Mouse (Mus musculus) megakaryocyte-erythroid progenitor cell, adult 5-6 weeks (primary cell): ENCODE results near the gene Hs3st4. TPM values are rescaled to one million over a fixed set of nuclear protein-coding genes. Genes with fewer than 3 reads are reported as not detected.

ENCODE experiments used
- ATAC-seq: replicated peaks from 2 replicates; pipeline ENCODE4 v1.8.0; 2016; ENCODE audit warnings: mild to moderate bottlenecking, inconsistent platforms; ENCODE audit not compliant: severe bottlenecking, poor library complexity, low FRiP score, low TSS enrichment
- total RNA-seq, 2 experiments: library from RNA; stranded (forward) in 1 of 2; stranded (reverse) in 1 of 2; fragments of 200-1000, 215-1000 nt in 1 of 2; fragments of >200 nt in 1 of 2; fragmentation: Nextera tagmentation in 1 of 2; gene quantifications; 2 replicates each; pipeline ENCODE4 v1.2.3; 2014 to 2017

The Hs3st4 gene
- total RNA-seq, 2 experiments from 2014 or later = not detected

DNA sequence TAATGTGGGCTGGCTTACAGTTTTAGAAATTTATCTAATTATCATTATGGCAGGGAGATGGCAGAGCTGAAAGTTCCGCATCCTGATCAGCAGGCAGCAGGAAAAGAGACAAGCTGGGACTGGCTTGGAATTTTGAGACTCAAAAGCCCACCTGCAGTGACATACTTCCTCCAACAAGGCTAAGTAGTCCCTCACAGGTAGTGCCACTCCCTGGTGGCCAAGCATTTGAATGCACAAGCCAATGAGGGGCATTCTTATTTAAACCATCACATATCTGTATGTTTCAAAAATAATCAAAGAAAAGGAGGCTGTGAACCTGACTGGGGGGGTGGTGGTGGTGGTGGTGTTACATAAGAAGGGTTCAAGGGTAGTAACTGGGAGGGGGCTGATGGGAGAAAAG, 101.1 kb downstream of the Hs3st4 start:
- no peak for ATAC-seq

DNA sequence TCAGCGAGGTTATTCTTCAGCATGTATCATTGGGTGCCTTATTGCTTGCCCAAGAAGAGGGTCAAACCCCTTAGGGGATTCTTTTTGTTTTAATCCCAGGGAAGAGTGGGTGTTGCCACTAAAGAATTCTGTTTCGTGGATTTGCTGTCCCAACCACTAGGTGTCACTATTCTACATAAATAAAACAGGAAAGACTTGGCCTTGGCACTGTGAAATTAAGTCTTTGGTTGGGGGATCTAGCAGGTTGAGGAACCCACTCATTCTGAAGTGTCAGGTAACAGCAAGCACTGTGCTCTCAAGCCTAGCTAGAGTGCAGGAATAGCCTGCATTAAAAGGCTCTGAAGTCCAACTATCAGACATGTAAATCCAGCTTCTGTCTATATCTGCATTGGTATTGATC, 146.3 kb downstream of the Hs3st4 start:
- ATAC-seq = no peak

DNA sequence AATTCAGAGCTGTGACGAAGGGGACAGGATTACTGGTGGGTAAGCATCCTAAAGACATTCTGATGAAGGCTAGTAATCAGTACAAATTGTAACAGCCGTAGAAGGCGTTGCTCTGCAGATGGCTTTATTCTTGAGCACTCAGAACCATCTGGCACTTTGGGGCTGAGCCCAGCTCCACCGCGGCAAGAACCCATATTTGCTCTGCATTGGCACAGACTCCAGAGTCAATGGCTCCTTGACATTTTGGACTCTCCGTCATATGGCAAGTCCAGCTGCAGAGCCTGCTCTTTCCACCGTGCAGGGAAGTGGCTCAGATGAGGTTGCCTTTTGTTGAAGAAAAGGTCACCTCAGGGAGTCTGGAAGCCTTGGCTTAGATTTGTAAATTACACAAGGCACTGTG, 148.6 kb downstream of the Hs3st4 start:
- no peak for ATAC-seq

GRCm38 (mm10) chr7:124136133-124136532, 153.5 kb downstream of the Hs3st4 start:
- no peak for ATAC-seq

DNA sequence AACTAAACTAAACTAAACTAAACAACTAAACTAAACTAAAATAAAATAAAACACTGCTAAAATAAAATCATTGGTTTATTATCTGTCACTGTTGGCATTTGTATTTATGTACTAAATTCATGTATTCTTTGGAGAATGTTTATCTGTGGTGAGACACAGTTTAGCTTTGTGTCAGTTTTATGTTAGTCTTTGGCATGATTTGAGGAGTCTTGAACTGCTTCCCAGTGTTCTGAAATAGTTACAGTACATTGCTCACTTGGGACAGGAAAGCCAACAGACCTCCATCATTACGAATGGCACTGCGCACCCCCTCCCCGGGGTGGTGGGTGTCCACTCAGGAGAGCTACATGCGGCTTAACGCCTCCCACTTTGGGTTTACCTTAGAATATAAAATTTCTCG, 158.6 kb downstream of the Hs3st4 start:
- ATAC-seq = no peak

DNA sequence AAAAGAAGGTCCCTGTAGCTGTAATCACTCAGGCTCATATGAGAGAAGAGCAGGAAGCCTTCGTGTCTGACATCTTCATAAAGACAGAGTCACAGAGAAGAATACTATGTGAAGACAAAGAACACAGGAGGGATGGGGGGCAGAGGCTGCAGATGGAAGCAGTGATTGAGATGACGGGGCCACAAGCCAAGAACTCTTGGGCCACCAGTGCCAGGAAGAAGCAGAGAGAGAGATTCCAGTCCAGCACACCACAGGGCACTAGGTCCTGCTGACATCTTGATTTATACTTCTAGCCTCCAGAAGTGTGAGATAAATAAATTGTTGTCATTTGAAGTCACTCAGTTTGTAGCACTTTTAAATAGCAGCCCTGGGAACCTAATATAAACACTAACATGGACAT, 168.2 kb downstream of the Hs3st4 start:
- no peak for ATAC-seq

DNA sequence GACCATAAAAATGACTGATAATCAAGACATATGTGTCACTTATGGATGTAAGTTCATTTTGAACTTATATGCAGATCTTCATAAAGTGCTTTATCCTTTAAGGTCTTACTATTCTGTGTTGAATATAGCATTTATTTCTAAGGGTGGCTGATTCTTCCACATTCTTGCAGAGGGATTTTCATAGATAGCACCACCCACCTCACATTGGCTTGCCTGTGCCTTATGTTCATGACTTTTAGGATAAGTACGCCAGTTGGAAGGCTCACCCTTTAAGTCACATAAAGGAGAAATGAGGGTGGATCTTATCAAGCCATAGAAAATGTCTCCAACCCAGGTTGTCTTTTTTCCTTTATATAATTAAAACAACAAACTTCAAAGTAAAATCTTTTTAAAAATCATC, 180.6 kb downstream of the Hs3st4 start:
- ATAC-seq = no peak

GRCm38 (mm10) chr7:124166229-124166628, 183.6 kb downstream of the Hs3st4 start:
- no peak for ATAC-seq

- no peak for ATAC-seq
Observed at GRCm38 (mm10) chr7:124168796-124169195, 186.1 kb downstream of the Hs3st4 start.

GRCm38 (mm10) chr7:124170001-124170400, 187.3 kb downstream of the Hs3st4 start:
- ATAC-seq = no peak

- no peak for ATAC-seq
Observed at GRCm38 (mm10) chr7:124171992-124172391, 189.3 kb downstream of the Hs3st4 start.

- ATAC-seq = no peak
Observed at GRCm38 (mm10) chr7:124180926-124181325, 198.3 kb downstream of the Hs3st4 start.

- no peak for ATAC-seq
Observed at GRCm38 (mm10) chr7:124184693-124185092, 202.0 kb downstream of the Hs3st4 start.

DNA sequence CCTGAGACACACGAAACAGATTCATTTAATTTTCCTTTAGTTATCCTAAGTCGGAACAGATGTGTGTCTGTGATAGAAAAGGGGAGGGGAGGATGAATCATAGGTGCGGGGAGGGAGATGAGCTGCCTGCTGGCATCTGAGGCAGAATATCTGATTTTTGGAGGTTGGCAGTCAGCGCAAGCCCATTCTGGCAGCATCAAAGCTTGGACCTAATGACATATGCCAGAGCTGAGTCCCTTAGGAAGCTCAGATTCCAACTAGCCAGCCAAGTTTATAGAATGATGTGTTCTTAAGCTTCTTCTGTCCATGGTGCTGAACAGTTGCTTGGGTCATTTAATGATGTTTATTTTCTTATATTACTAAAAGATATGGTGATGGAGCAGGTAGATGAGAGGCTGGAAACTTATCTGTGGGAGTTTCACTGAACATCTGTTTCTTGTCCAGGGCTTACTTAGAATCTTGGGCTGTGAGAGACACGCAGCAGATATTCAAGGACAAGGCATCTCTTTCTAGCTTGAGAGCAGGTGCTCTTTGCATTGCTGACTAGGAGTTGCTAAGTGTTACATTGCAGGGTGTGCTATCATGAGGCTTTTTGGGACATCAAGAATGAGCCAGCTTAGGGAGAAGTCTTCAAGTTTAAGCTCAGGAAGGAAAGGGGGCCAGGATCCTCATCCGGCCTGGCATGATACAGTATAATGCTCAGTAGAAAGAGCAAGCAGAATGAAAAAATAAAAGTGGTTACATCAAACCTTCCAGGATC, 216.3 kb downstream of the Hs3st4 start:
- no peak for ATAC-seq

DNA sequence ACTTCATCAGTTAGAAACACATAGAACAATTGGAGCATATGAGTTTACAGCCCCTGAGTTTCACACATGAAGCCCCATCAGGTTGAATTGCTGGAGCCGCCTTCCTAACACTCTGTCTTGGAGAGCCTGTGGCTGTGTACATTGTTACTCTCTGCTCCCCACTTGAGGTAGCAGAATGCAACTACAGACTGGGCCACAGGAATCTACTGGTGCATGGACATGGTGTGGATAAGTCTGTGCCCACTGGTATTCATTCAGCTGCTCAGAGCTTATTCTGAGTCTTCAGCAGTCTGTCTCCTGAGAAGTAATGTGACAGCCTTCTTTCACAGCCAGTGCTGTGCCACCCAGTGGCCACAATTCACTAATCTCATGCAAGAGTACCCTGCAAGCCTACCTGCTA, 234.3 kb downstream of the Hs3st4 start:
- ATAC-seq = no peak

- no peak for ATAC-seq
Observed at GRCm38 (mm10) chr7:124220556-124220955, 237.9 kb downstream of the Hs3st4 start.

- ATAC-seq = no peak
Observed at GRCm38 (mm10) chr7:124237896-124238670, 255.4 kb downstream of the Hs3st4 start.

DNA sequence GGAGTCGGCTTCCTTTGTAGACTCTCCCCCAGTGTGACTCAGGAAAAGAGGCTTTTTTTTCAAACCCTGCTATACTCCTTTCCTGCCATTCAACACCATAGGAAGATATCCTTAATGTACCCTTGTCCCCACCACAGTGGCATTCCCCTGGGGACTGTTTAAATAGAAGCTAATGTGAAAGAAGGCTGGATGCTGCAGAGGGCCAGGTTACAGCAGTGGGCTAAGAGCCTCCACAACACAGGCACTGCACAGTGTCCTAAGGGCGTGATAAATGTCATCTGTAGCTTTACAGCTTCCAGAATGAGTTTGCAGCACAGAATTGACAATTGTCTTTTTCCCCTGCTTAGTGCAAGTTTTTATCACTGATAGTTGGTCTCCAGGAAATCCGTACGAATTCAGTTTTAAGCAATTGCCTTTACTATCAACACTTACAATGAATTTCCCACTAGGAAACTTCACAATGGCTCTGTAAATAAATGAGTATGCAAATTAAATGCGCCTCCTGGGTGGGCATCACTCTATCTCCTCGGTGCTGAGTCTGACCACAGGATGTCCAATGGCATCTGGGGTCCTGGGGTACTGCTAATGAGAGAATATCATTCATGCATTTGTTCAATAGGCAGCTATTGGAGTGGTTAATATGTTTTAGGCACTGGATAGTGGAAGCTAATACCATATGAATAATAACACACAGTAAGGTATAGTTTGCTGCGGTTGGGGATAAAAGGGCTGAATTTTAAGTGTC, 257.4 kb downstream of the Hs3st4 start:
- no peak for ATAC-seq

DNA sequence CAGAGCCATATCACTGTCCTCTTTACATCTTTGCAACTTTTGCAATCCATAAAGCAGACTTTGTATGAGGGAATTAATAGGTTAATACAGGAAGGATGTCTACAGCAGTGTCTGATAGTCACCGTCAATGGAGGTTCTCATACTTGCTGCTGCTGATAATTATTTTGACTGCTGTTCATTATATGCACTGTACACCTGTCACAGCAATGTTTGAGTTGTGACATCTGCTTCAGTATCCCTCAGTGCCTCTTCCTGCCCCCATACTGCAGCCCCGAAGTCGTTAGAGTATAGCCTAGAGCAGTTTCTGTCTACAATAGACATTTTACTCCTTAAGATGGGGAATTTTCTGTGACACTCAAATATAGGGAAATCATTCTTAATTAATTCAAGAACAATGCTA, 267.2 kb downstream of the Hs3st4 start:
- no peak for ATAC-seq

DNA sequence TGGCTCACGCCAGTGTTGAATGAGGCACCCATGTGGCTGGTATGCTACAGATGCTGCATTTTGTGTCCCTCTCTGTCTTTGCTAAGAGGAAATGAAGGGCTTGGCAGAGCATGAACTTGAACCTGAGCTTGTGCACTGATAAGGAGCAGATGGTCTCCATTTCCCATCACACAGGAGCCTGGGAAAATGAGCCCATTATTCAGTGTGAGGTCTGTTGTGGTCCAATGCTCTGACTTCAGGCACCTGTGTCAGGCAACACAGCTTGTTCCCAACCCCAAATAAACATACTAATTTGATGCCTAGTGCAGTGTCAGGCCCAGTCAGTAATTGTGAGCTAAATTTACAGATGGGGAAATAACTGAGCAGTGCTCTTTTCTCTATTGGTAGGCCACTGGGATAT, 267.9 kb downstream of the Hs3st4 start:
- ATAC-seq = no peak
